Mouse (Mus musculus) kidney, adult 2 months (tissue): Measurements from ENCODE around the gene Gpc3.

Source experiments
- CTCF ChIP-seq: fragments of 200-500 bp; conservative IDR thresholded peaks from 2 replicates; pipeline ENCODE4 v1.5.1; 2011; ENCODE audit warnings: low read depth, mild to moderate bottlenecking, control low read depth, low read length, moderate library complexity, mixed read lengths; ENCODE audit not compliant: insufficient read depth, insufficient read length
- POLR2A ChIP-seq: fragments of 200-500 bp; IDR thresholded peaks from one replicate; pipeline ENCODE4 v1.6.1; 2011; ENCODE audit warnings: low read depth, low read length, control low read depth

- TF ChIP-seq CTCF (no peak), POLR2A (no peak)
Measured at GRCm38 (mm10) chrX:52558526-52558925, 55.2 kb downstream of the Gpc3 start.
